Mouse (Mus musculus) megakaryocyte progenitor cell, adult 5-6 weeks (primary cell): ENCODE results near the gene Ccdc85b. TPM values are rescaled to one million over a fixed set of nuclear protein-coding genes. Genes with fewer than 3 reads are reported as not detected.
"Not testable (repeated sequence)": the region's sequence is repeated elsewhere in the genome, so short reads cannot be mapped to it uniquely, and the experiment has no call there.

Experiments
- ATAC-seq: replicated peaks from 2 replicates; pipeline ENCODE4 v1.8.0; 2016; ENCODE audit warnings: mild to moderate bottlenecking, moderate TSS enrichment, inconsistent platforms; ENCODE audit not compliant: poor library complexity
- total RNA-seq, 2 experiments: library from RNA; stranded (forward) in 1 of 2; stranded (reverse) in 1 of 2; fragments of 157-497, 149-512 nt in 1 of 2; fragments of 200-1000 nt in 1 of 2; gene quantifications; 2 replicates each; pipeline versions ENCODE4 v1.2.3 to v1.2.4; 2015 to 2017

Gene Ccdc85b
- 0.99 and 1.2 TPM in 2 replicates for total RNA-seq (2015)
- 2.5 and 3.0 TPM in 2 replicates for total RNA-seq (2017)

DNA sequence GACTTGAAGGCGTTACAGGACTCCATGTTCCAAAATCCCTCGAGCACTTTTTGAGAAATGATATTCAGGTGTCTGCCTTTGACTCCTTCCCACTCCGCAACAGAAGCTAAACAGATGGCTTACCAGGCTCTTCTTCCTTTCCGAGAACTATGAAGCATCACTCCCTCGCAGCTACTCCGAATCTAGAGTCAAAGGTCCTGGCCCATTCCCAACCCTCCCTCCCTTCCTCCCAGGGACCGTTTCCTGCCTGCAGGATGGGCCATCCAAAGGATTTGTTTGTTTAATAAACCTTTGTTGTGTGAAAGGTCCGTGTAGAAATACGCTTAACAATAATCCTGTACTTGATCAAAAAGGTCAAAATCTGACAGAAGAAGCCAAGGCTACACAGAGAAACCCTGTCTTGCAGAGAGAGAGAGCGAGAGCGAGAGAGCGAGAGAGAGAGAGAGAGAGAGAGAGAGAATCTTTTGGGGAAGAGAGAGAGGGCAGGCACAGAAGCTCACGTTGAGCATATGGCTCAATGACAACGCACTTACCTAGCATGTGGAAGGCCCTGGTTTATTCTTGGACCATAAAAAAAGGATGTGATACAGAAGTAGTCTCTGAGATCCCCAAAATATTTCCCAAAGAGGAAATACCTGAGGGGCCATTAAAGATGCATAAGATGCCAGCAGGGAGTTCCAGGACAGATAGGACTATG lies at the start of gene Ccdc85b:
TSS of gene Ccdc85b (minus strand) at position 149 of the 697 bp plus-strand sequence.
- ATAC-seq = no peak

DNA sequence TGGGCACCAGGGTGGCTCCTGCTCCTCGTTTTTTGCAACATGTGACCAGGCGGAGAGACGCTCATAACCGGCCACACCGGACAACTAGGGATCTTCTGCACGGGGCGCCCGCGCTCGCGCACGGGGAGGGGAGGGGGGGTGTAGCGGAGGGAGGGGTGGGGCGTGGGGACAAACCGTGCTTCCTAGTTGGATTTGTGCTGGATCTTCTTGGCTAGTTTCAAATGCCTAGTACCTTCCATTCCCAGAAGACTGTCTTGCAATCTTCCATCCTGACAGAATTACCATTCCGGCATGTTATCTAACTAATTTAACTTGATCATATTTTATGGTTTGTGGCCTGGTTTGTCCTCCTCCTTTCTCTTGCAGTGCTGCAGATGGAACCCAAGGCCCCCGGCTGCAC lies 46.0 kb upstream of the Ccdc85b start, which contains the start of gene 1700020D05Rik:
TSS of gene 1700020D05Rik (minus strand) at position 101 of the 400 bp plus-strand sequence.
- no peak for ATAC-seq

DNA sequence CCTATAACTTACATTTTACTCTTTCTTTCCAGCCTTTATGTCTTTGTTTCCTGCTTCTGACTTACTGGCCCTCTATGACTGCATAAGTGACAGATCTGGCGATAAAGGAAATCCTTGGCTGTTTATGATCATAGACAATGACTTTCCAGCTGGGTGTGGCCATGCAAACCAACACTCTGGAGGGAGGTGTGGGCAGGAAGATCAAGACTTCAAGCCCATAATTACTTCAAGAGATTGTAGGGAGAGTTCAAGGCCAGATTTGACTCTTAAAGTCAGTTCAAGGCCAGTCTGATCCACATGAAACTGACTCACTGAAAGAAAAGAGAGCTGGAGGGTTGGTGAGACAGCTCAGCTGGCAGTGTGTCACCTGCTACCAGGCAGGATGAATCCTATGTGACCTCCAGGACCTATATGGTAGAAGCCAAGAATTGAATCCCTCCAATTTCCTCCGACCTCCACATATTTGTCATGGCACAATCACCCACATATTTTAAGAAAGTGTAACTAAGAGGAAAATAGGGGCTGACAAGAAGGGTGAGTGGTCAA lies 42.7 kb upstream of the Ccdc85b start:
- ATAC-seq = no peak

DNA sequence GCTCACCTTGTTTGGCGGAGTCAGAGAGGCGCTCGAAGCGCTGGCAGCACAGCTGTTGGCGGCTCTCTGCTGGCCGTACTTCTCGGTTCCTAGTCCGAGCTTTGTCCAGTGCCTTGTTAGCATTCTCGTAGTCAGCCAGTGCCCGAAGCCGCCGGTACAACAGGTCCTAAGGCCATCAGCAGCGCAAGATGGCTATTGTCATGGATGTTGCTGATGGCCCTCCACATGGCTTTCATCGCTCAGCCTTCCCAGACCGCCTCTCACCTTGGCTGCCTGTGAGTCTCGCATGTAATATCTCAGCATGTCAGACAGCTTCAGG lies 38.3 kb upstream of the Ccdc85b start:
- ATAC-seq = no peak

DNA sequence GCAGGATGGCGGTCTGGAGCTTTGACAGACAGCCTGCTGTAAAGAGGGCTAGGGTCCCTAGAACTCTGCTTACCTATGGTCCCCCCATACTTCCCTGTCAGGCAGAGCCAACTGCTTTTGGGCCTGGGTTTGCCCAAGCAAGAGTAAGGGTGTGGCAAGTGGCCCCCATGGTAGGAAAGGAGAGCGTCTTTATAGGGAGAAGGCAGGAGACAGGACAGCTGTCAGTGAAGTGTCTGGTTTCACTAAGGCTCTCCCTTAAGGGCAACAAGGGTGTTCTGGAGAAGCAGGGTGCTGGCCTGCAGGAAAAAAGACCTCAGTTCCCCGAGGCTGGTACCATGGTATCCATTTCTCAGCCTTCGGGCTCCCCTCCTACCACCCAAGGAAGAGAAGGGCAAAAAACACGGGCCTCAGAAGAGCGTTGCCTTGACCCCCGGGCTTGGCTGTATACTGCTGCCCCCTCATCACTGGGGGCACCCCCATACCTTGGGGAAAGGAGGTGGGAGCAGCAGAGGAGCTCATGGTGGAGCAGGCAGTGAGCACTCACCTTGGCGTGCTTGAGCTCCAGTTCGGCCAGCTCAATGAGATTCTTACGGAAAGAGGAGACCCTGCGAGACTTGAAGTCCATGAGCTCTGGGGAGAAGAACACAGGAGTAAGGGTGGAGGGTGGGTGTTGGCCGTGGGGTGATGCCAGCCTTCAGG lies 37.8 kb upstream of the Ccdc85b start:
- ATAC-seq = no peak

DNA sequence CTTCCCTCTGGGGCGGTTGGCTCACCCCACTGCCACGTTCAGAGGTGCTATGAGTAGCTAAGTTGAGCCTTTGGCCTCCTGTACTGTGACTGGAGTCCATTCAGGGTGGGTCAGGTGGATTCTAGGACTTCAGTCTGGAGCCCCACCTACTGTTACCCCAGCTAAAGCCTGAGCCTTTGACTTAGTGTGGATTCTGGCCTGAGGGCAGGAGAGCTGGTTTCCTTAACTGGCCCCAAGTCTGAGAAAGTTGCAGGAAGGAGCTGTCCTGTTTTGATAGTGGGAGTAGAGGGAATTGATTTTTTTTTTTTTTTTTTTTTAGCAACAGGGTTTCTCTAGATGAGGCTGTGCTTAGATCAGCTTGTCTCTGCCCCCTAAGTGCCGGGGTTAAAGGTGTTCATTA lies 36.6 kb upstream of the Ccdc85b start:
- ATAC-seq = no peak

DNA sequence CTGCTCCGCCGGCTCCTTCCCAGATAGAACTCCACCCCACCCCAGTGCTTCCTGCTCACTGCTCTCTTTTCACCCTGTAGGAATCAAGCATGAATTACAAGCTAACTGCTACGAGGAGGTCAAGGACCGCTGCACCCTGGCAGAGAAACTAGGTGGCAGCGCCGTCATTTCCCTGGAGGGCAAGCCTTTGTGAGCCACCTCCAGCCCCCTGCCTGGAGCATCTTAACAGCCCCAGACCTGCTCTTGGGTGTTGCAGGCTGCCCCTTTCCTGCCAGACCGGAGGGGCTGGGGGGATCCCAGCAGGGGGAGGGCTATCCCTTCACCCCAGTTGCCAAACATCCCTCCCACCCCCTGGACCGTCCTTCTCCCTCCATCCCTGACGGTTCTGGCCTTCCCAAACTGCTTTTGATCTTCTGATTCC lies 35.6 kb upstream of the Ccdc85b start:
- not testable (repeated sequence) for ATAC-seq

DNA sequence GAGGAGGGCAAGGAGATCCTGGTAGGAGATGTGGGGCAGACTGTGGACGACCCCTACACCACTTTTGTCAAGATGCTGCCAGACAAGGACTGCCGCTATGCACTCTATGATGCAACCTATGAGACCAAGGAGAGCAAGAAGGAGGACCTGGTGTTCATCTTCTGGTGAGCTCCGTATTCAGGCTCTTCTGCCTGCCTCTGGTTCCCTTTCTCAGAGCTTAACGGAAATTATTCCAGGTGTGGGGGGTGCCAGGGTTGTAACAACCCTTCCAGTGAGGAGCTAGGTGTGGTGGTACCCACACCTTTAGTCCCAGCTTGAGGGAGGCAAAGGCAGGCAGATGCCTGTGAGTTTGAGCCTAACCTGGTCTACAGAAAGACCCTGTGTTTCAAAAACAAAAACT lies 34.9 kb upstream of the Ccdc85b start:
- no peak for ATAC-seq

DNA sequence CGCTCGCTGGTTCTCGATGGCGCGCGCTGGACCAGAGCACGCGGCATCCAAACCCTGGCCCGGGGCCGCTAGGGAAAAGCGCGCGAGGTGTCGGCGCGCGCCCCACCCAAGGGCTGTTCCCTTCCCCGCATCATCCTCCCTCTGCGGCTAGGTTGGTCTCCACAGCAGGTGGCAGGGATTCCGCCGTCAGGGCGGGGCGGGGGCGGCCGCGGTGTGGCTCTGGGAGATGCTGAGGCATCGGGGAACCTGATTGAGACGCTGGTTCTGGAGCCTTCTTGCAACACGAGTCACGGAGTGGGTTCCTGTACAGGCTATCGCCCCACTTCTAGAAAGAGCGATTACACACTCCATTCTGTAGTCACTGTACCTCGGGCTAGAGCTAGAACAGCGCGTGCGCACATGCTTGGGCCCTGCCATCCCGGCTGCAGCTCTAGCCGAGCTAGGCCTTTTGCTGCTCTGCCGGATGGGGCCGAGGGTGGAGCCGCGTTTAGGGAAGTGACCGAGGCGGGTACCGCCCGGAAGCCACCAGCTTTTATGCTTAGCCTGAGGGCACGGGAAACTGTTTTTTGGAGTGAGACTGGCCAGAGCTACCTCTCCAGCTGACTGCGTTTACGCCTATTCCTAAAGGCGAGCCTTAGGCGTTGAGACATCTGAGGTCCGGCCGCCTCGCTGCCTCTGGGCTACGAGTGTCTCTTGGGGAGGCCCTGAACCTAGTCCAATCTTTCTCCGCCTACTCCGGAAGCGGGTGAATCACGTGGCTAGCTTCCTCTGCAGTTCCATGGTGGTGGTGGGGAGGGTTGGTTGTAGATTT lies 33.4 kb upstream of the Ccdc85b start:
- ATAC-seq = peak; percentile 33

DNA sequence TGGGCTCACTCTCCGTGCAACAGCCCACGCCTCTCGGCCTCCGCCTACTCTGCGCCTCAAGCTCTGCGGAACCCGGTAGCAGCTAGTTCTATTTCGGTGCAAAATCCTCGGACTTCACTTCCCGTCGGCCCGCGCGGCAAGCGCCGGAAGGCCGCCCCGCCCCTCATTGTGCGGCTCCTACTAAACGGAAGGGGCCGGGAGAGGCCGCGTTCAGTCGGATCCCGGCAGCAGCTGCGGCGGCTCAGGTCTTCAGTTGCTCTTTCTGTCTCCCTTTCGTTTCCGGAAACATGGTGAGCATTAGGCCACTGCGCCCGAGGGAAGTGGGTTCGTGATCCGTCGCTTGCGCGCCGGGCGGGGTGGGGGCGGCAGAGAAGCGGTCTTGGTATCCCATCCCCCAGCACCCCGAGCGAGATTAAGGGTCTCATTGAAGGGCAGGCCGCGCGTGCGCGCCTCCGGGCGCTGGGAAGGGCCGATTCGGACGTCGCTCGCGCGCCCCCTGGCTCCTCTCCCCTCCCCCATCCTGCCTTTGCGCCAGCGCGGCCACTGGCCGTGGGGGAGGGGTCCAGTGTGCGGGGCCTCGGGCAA lies 32.7 kb upstream of the Ccdc85b start, which contains the start of gene Cfl1:
TSS of gene Cfl1 (plus strand) at position 143 of the 585 bp plus-strand sequence.
- ATAC-seq = peak; percentile 49

DNA sequence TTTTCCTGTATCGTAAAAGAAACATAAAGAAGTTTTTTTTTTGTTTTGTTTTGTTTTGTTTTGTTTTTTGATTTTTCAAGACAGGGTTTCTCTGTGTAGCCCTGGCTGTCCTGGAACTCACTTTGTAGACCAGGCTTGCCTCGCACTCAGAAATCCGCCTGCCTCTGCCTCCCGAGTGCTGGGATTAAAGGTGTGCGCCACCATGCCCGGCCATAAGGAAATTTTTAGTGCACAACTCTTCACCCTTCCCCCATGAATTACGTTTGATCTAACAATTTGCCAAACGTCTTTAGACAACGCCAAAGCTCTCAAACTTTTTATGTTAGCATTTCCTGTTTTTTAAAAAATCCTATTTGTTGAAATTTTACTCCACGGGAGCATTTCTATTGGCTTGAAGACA lies 32.0 kb upstream of the Ccdc85b start:
- not testable (repeated sequence) for ATAC-seq

DNA sequence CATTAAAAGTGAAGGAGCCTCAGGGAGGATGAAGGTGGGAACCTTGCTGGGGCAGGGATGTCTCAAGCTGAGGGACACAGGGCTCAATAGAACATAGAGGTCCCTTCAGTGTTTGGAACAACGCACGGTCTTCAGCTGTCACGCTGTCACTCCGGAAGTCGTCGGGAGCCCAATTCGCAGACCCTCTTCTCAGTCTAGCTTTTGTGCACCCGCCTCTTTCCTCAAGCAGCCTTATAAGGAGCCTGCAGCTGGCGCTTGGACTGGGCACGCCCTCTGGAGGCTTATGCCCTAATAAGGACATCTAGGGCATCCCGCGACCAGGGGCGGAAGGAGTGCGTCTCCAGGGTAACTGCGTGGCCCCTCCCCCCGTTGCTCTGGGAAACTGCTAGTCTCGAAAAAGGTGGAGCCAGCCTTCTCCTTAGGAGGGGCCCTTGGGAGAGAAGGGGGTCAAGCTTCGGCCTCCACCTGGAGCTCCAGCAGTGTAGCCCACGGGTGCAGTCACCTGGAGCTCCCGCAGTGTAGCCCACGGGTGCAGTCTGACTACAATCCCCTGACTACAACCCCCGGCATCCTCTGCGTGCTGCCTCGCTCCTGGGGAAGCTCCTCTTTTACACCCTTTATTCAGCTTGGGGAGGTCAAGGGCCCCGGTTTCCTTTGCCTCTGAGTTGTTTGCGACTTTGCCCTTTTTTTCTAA lies 31.3 kb upstream of the Ccdc85b start:
- peak; percentile 59 for ATAC-seq

DNA sequence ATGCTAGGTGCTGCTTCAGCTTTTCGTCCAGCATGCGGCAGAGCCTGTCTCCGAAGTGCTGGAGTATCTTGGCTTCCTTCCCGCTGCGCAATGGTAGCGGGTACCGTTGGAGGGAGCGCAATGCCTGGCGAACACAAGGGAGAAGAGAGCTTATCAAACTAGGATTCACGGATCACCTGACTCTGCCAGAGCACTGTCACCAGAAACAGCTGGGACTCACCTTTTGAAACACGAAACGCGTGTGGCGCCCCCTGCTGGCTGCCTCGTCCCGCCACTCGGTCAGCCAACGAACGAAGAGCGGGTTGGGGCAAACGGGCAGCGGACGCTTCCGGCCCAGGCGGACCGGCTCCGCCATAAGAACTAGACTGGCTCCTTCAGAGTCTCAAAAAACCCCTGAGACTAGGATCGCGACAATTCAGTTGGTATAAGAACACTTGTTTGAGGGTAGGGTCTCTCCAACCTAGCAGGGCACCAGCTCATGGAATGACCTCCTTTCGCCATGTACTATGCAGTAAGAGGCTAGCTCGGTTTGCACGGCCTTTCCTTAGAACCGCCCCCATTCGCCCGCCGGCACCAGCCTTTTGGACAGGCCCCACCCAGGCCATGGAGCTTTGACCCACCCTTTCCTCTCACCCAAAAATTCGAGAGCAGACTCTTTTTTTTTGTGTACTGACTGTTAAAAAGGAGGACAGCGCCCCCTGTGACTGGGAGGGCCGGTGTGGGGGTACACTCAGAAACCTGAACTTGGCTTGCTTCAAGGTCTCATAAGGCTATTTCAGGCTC lies 30.3 kb upstream of the Ccdc85b start, which contains the start of gene Mus81:
TSS of gene Mus81 (minus strand) at position 635 of the 783 bp plus-strand sequence.
- ATAC-seq = peak; percentile 51

DNA sequence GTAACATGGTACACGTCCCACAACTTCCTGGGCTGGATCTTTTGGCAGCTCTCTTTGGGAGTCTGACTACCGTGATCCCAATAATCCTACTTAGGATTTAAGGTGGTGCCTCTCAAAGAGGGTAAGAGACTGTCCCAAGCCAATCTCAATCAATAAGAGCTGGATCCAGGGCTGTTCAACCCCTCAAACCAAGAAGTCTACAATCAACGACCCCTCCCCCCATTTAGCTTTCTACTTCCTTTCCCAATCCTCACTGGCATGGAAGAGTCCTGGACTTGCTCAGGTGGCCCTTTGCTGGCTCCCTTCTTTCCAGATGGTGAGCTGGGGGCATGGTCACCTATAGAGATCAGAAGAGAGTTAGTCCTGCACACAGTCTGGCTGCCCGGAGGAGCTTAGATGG lies 29.1 kb upstream of the Ccdc85b start:
- no peak for ATAC-seq

DNA sequence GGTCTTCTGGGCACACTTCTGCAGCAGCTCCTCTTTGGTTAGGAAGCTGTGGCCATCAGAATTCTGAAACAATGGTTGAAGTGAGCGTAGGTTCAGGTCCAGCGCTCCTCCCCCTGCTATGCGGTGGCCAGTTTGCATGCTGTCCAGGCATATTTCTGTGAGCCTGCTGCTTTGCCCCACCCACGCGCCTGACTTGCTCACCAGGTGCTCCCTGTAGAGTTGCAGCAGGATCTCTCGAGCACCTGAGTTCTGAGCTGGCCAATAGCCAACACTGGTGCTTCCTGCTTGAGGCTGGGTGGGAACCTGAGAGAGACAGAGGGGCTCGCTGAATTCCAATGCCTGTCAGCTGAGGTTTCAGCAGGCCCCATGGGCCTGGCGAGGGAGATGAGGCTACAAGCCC lies 28.6 kb upstream of the Ccdc85b start:
- no peak for ATAC-seq

DNA sequence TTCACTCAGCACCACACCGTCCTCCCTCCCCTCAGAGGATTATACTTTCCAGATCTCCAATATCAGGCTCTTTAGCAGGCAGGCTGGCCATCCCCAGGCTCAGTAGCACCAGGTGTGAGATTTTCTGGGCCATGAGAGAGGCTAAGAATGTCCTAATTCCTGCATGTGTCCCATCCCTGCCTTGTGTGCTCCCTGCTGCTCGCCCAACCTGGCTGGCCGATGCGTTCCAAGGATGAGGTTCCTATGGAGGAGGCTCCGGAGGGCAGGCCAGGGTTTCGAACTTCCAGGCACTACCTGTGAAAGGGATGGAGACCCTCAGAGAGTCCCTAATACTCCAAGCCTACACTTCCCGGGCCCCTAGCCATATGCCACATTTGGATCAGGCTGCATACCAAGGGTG lies 28.1 kb upstream of the Ccdc85b start:
- ATAC-seq = no peak

DNA sequence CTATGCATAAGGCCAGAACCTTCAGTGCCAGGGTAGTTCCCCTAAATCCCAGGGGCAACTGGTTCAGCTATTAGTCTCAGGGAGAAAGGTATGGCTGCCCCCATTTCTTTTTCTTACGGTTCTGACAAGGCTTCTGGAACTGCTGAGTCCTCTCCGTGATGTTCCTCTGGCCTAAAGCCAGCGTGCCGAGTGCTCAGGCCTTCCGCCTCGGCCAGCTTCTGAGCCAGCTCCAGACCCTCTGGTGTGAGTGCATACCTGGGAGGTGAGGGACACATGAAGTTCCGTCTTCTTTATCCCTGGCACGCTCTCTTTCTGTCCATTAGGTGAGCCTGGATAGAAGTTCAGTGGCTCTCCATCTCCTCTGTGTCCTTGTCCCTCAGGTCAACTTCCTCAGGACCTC lies 27.7 kb upstream of the Ccdc85b start:
- ATAC-seq = no peak

DNA sequence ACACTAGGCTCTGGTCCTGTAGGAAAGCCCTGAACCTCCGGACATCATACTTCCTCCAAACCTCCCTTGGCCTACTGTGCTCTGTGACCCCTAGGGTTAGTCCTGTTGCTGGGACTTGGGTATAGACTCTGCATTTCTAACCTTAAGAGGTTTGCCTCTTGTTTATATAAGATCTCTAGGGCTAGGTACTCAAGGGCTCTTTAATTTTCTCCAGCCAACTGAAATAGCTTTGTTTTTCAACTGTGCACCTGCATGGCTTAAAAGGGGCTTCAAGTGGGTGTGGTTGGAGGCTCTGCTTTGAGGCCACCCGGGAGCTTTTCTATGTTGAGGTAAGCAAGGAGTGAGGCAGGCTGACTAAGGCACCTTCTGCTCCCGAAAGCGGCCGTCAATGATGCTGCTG lies 26.8 kb upstream of the Ccdc85b start:
- ATAC-seq = no peak
